Mouse (Mus musculus) left cerebral cortex, postnatal 14 days (tissue): ENCODE results near the gene Ankfy1. TPM values are rescaled to one million over a fixed set of nuclear protein-coding genes. Genes with fewer than 3 reads are reported as not detected.

ENCODE experiments used
- DNase-seq, 2 experiments: peaks; one replicate each; pipeline ENCODE4 v3.0.0; 2021 to 2022; ENCODE audit warnings: low spot score in 2 of 2, mixed read lengths in 1 of 2
- intact Hi-C: fragments of 180-260 bp; cut with DNase I; formaldehyde crosslinking; loops from one replicate; pipeline ENCODE4 v1.15.1; 2025
- long read RNA-seq, 2 experiments: library from polyadenylated mRNA; stranded (forward); transcript quantifications; one replicate each; pipeline ENCODE4 v2.0.0; 2021
- total RNA-seq, 2 experiments: library from RNA; stranded (reverse); gene quantifications; 2 replicates each; pipeline ENCODE4 v1.2.3; 2021

Ankfy1 gene
- total RNA-seq = 10 to 100 TPM; 30.5 to 33.9 TPM
- long read RNA-seq, experiment 1, full-length matches to known transcripts = 1 of 6 reads
- long read RNA-seq, experiment 1, partial matches to known transcripts = 0 of 6 reads
- long read RNA-seq, experiment 1, other reads (novel, unspliced or antisense) = 5 of 6 reads
- long read RNA-seq, experiment 2, full-length matches to known transcripts = 1 of 8 reads
- long read RNA-seq, experiment 2, partial matches to known transcripts = 2 of 8 reads
- long read RNA-seq, experiment 2, other reads (novel, unspliced or antisense) = 5 of 8 reads

DNA sequence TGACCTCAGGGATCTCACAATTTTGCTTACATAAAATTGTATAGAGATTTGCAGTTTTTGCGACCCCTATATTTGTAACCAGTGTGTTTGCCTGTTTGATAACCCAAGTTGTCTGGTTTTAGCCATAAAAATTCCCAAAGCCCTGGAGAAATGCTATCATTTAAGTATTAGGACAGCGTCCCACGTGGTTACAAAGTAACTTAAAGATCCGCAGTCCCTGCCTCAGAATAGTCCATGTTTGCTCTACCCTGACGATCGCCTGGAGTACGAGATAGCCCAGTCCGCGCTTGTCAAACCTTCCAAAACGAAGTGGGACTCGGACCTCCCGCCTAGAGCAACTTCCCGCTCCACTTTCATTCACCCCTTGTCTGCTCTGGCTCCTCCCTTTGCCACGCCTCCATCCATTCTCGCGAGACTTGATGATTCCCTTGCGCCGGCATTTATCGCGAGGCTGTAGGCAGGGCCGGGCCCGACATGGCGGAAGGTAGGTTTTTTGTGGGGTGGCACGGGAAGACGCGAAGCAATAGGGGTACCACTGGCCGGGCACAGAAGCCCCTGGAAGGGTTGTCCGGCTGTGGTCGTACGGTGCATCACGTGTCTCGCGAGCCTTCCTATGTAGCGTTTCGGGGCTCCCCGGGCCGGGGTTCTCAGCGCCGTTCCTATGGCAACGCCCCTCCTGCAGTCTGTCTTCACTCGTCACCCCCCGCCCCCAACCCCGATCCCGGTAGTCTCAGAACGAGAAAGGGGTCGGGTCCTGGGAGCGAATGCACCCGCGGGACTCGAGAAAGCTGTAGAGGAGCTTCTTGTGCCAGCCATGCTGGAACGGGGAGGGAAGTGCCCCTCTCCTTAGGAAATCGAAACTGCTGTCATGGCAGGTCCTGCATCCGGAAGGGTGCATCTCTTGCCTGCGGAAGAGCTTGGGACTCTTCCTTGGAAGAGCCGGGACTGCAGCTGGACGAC, at the start of gene Ankfy1:
Gene Ankfy1, plus strand, starts transcription at position 456 of the 960 bp plus-strand sequence.
- peak; percentile 94 to 95 for DNase-seq
- intact Hi-C loops = no loop called here

DNA sequence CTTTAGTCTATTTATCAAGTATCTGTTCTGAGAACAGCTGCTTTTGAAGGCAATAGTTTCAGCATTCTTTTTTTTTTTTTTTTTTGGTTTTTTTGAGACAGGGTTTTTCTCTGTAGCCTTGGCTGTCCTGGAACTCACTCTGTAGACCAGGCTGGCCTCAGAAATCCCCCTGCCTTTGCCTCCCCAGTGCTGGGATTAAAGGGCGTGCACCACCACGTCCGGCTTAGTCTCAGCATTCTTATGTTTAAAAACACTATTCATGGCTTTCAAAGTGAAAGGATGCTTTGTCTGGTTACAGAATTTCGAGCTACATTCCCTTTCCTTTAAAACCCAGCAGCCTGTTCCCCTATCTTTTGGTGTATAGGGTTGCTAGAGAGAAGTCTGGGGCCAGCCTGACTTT, 47.1 kb upstream of the Ankfy1 start:
- intact Hi-C loops = no loop called here
- no peak for DNase-seq

- intact Hi-C loops = no loop called here
Observed at GRCm38 (mm10) chr11:72645386-72645785, 44.4 kb upstream of the Ankfy1 start.

DNA sequence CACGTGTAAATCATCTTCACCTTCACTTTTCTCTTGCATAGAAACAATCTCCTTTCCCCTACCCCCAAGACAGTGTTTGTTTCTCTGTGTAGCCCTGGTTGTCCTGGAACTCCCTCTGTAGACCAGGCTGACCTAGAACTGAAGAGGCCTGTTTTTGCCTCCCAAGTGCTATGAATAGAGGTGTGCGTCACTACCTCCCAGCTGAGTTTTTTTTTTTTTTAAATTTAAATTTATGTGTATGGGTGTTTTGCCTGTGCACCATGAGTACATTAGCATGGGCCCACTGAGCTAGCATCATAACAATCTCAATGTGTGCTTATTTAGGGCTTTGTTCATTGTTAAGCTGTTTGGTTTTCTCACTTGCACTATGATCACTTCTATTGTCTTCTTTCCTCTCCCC, 39.5 kb upstream of the Ankfy1 start:
- DNase-seq = no peak
- intact Hi-C loops = no loop called here

More at GRCm38 (mm10) chr11:72645386-72645785, 44.4 kb upstream of the Ankfy1 start:
- no peak for DNase-seq

DNA sequence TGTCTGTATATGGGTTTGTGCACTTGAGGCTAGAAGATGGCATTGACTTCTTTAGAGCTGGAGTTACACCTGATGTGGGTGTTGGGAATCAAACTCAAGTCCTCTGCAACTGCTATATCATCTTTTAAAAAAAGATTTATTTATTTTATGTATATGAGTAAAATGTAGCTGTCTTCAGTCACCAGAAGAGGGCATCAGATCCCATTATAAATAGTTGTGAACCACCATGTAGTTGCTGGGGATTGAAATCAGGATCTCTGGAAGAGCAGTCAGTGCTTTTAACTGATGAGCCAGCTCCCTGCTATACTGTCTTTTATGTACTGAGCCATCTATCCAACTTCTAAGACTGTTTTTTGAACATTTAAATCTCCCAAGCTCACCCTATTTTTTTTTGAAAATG, 29.9 kb upstream of the Ankfy1 start:
- peak in 1 of 2 experiments; percentile 16 for DNase-seq
- intact Hi-C loops = no loop called here

- intact Hi-C loops = no loop called here
- DNase-seq = no peak
Observed at GRCm38 (mm10) chr11:72660359-72660758, 29.4 kb upstream of the Ankfy1 start.

DNA sequence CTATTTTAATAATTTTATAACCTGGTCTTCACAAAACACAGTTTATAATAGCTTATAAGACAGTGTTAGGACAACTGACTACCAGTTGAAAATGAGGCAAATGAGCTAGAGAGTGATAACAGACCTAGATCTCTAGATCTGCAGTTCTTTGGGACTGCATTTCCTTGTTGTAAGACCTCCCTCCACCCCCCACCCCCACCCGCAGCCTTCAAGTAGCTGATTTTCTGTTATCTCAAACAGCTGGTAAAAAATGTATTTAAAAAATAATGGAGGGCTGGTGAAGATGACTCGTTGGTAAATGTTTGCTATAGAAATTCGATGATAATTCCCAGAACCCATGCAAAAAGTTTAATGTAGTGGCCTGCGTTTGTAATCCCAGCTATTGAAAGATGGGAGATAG, 25.2 kb upstream of the Ankfy1 start:
- intact Hi-C loops = no loop called here
- no peak for DNase-seq

- intact Hi-C loops = no loop called here
- DNase-seq = no peak
Observed at GRCm38 (mm10) chr11:72670634-72671033, 19.2 kb upstream of the Ankfy1 start.

GRCm38 (mm10) chr11:72671294-72671988, 18.4 kb upstream of the Ankfy1 start:
- intact Hi-C loops = no loop called here
- no peak for DNase-seq

DNA sequence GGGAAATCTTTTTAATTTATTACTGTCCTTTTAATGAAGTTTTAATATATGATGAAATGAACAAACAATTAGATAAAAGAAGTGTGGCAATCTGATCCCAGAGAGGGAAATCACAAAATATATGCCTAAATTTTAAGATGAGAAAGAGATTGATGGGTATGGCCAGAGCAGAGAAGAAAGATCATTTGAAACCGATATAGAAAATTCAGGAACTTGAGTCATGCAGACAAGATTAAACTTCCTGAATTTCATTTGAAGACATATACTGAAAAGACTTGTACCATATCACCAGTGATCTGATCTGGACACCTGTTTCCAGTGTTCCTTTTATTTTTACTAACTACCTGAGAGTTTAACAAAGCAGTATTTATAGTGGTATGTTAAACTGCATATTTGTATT, 17.4 kb upstream of the Ankfy1 start:
- no peak for DNase-seq
- intact Hi-C loops = no loop called here

GRCm38 (mm10) chr11:72675280-72675679, 14.5 kb upstream of the Ankfy1 start:
- intact Hi-C loops = no loop called here
- no peak for DNase-seq

DNA sequence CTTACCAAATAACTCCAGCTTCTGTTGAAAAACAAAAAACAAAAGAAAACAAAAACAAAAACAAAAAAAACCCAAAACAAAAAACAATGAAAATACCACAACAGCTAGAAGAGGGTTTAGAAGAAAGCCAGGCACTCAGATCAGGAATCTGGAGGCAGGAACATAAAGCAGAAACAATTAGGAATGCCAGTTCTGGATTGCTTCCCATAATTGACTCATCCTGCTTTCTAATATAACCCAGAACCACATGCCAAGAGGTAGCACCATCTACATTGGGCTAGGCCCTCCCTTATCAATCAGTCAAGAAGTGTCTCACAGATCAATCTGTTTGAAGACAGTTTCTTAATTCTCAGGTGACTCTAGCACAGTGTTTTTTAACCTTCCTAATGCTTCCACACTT, 9.1 kb upstream of the Ankfy1 start:
- intact Hi-C loops = no loop called here
- DNase-seq = no peak

DNA sequence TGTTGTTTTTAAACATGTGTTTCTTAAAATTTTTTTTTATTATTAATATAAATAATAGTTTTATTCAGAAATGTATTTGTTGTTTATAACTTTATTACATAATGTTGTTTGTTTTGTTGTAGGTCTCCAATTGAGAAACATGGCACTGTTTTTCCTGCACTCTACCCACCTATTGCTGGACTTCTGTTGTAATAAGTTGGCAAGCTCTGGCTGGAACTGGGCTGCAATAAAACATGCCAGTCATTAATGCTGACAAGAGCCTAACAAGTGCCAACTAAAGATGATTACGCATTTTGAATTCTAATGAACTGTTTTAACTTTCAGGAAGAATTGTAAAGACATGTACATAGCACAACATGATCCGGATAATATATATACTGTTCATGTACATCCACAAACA, 6.4 kb upstream of the Ankfy1 start:
- DNase-seq = no peak
- intact Hi-C loops = no loop called here

- no peak for DNase-seq
- intact Hi-C loops = no loop called here
Observed at GRCm38 (mm10) chr11:72686697-72687096, 3.1 kb upstream of the Ankfy1 start.

- no peak for DNase-seq
- intact Hi-C loops = no loop called here
Observed at GRCm38 (mm10) chr11:72688242-72688641, 1.6 kb upstream of the Ankfy1 start.

- no peak for DNase-seq
- intact Hi-C loops = no loop called here
Observed at GRCm38 (mm10) chr11:72689115-72689514, 691 bp upstream of the Ankfy1 start.

DNA sequence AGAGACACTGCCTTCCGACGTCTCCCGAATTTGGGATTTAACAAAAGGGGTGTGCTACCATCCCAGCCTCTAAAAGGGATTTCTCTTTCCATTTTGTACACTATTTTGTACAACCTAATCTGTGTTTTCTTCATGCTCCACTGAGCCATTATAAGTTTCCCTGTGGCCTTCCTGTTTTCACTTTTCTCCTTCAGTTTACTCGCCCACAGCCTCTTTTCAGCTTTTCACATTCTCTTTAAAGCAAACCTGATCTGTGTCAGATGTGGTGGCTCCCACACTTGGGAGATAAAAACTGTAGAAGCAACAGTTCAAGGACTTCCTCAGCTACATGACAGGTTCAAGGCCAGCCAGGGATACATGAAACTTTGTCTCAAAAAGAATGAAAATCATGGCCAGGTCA, 2.5 kb downstream of the Ankfy1 start:
- intact Hi-C loops = no loop called here
- DNase-seq = no peak

DNA sequence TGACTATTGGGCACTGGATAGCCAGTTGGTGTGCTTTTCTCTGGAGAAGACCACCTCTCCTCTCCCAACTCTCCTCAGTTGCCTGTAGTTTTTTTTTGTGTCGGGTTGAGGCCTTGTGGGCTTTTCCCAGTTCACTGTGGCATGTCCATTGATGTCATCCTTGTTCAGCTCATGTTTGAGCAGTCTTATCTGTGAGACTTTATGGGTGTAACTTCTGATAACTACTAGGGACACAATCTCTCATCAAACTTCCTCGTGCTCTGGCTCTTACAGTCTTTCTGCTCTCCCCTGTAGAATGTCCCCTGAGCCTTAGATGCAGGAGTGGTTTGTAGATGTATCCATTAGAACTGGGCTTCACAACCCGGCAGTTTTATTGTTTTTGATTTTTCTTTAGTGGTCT, 5.2 kb downstream of the Ankfy1 start:
- intact Hi-C loops = no loop called here
- DNase-seq = no peak

DNA sequence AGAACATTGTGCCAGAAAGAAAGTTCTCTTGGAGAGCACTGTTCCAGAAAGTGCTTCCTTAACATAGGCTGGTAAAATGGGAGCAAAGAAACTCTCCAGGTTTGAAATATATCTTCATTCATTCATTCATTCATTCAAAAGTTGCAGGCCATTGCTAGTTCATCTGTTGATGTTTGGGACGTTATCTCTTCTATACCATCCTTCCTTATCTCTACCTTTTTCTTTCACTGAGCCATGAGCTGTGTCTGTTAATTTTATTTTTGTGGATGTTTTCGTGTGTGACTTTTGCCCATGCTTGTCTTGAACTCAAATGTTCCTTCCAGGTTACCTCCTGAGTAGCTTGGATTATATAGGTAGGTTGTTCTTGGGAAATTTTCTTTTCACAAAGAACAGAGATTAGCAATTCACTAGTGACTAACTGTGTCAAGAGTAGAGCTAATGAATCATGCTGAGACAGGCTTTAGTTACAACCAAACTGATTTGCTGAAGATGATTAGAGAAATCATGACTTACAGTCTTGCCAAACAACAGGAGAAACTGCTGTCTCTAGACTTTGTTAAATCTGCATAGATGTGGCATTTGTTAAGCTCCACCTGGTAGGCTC, 6.7 kb downstream of the Ankfy1 start:
- intact Hi-C loops = no loop called here
- no peak for DNase-seq

GRCm38 (mm10) chr11:72697323-72697722, 7.5 kb downstream of the Ankfy1 start:
- no peak for DNase-seq

More at GRCm38 (mm10) chr11:72697323-72697722, 7.5 kb downstream of the Ankfy1 start:
- intact Hi-C loops = no loop called here
